Mouse (Mus musculus): Measurements from ENCODE around the gene Cdh3.

Gene Cdh3

DNA sequence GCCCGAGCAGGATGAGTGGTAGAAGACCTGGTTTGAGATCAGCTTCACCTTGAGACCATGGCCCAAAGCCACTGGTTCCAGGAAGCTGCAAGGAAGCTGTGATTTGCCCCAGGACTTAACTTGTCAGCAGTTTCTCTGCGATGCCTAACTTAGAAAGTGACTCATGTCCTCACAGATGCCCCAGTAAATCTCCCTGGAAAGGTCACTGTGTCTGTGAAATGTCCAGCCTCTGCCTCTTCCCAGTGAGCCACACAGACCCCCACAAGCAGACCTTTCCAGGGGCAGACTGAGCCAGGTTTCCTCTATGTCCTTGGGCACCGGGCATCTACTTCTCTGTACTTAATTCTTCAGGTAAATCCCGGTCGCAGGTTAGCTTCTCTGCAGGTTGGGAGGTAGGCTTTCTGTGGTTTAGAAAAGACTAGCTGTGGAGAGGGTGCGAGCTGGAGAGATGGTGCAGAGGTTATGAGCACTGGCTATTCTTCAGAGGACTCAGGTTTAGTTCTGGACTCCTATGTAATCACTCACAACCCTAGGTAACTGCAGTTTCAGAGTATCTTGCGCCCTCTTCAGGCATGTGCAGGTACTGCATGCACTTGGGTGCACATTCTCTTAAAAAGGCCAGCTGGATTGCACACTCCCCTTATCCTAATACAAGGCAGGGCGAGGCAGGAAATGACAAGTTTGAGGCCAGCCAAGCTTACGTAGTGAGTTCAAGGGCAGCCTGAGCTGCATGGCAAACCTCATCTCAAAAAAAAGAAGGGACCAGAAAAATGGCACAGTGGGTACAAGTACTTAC, 16.7 kb downstream of the Cdh3 start:
- in situ Hi-C loops (cut with MboI, MseI): loop anchor here (5.0 kb wide), 1 partner anchor 110 kb away; the partner anchor contains the start of gene Zfp90

DNA sequence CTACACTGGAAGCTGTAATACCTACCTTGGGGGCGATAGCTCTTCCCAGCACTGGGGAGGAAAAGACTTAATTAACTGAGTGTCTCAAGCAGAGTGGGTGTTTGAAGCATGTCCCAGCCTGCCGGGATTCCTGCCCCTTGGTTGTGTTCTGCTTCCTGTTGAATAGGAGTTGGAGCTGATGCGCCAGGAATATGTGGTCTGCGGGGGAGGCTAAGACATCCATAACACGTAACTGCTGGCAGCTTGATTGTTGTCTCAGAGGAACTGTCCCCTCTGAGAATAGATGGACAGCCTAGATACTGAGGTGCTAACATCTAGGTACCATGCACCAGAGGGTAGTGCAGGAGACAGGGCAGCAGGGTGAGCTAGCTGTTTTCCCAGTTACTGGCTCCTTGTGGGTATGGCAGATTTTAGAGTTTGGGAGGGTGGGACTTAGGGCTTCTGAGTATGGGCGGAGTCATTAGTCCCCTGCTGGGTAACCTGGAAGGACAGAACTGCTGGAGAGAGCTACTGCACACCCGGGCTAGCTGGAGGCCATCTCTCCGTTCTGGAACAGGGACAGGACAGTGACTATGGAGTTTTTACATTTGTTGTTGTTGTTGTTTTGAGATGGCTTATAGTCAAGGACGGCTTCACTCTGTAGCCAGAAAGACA, 18.0 kb downstream of the Cdh3 start:
- in situ Hi-C loops (cut with MboI, MseI): loop anchor here (5.0 kb wide), 1 partner anchor 111 kb away; the partner anchor contains the start of gene Zfp90

DNA sequence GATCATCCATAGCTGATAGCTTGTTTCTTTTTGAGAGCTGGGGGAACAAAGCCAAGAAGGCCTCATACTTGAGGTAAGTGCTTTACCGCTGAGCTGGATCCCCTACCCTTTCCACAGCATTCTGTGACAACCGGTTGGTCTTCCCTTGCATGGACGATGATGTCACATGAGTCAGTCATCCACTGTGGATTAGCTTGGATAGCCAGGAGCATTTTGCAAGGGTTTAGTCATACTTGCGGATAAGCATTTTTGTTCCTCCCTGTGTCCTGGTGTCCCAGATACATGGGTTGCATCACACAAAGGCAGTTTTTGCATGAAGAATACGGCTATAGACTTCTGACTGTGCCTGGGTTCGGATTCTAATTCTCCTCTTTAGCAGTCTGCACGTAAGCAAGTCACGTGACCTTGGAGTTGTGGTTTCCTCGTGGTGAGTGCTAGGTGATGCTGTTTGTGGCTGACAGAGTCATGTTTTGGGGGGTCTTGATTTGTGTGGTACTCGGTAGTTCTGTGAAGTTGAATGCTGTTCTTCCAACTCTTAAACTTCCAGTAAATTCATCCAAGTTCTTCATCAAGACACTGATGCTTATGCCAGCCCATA, 19.3 kb downstream of the Cdh3 start:
- in situ Hi-C loops (cut with MboI, MseI): loop anchor here (5.0 to 10.0 kb wide), 2 partner anchors 113 to 1975 kb away; partner anchors contain the start of gene Zfp90

DNA sequence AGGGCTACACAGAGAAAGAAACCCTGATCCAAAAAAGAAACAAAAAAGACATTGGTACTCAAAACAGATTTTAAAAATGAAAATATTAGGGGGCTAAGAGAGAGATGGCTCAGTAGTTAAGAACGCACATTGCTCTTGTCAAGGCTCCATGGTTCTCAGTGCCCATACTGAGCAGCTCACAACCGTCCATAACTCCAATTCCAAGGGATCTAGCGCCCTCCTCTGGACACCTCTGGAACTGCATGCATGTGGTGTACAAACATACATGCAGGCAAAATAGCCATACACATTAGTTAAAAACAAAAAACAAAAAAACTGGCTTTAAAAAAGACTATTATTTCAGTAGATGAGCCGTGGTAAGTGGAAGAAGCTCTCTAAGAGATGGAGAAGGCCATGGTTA, 19.9 kb downstream of the Cdh3 start:
- in situ Hi-C loops (cut with MboI, MseI): loop anchor here (10.0 kb wide), 1 partner anchor 1976 kb away; no protein-coding TSS in a partner anchor

DNA sequence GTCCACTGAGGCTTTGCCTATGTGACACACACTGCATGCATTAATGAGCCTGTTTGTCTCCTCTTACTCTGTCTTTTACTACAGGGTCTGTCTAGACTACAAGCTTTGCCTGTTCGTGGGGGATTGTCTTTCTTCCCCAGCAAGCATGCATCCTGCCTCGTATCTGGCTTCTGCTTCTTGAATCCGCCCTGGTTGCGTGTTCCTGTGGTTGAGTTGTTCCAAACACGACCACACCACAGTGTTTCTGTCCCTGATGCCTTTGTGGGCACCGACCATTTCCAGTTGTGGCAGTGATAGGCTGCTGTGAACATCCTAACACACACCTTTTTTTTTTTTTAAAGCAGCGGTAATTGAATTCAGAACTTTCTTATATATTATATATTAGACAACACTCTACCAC, 23.0 kb downstream of the Cdh3 start:
- in situ Hi-C loops (cut with MboI, MseI): loop anchor here (10.0 kb wide), 1 partner anchor 1979 kb away; no protein-coding TSS in a partner anchor

DNA sequence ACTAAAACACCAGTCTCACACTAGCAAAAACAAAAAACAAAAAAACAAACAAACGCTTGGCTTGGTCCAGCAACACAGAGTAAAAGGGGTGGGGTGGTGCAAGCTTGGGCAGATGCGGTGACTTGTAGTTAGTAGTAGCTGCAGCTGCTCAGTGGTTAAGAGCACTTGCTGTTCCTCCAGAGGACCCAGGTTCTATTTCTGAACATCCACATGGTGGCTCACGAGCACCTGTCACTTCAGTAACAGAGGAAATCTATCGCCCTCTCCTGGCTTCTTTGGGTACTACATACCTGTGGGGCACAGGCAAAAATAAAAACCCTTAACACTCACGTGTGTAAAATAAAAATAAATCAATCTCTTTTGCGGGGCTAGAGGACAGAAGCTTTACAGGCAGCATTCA, 23.8 kb downstream of the Cdh3 start:
- in situ Hi-C loops (cut with MboI, MseI): loop anchor here (10.0 kb wide), 1 partner anchor 1980 kb away; no protein-coding TSS in a partner anchor

DNA sequence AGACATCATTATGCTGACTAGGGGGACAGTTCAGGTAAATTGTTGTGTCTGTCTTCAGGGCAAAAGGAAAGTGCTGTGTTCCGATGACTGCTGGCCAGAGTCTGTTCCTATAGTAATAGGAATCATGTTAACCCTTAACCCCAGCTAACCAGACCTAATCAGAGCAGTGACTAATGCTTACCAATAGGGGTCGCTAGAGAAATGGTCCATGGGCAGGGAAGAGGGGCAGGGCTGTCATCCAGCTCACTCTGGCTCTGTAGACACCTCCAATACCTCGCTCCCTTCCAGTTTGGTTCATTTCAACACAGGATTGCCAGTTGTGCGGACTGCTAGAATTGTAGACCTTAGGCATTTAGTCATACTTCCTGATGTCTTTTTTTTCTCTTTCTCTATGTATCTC, 24.8 kb downstream of the Cdh3 start:
- in situ Hi-C loops (cut with MboI, MseI): loop anchor here (10.0 kb wide), 1 partner anchor 1981 kb away; no protein-coding TSS in a partner anchor

DNA sequence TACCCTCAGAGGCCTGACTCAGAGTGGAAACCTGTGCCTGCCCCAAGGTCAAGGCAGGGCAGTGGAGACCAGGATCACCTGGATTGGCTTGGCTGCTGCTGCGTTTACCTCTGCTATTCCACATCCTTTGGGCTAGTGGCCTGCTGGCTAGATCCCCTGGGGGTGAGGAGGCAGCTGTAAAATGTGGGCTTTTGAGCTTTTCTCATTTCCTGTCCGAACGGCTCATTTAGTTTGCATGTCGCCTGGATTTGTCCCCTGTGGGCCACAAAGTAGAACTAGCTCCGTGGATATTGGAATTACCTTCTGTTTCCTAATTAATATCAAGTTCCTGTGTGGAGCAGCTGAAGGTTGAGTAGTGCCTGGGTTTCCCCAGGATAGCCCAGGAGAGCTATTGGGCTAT, 28.5 kb downstream of the Cdh3 start:
- in situ Hi-C loops (cut with MboI, MseI): loop anchor here (10.0 kb wide), 1 partner anchor 1984 kb away; no protein-coding TSS in a partner anchor

DNA sequence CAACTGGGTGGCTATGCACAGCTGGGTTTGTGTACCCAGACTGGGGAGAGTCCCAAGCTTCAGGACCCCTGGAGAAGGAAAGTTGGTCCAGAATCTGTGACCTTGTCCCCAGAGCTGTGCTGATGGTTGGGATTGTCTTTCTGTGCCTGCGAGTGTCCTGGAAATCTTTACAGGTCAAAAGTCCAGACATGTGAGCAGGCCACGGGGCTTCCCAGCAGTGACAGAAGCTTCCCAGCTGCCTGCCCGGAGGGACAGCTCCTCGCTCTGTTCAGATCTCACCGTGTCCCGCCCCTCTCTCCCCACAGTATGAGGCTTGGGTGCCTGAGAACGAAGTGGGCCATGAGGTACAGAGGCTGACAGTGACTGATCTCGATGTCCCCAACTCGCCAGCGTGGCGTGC, 30.3 kb downstream of the Cdh3 start:
- in situ Hi-C loops (cut with MboI, MseI): loop anchor here (5.0 kb wide), 1 partner anchor 94 kb away; no protein-coding TSS in a partner anchor

DNA sequence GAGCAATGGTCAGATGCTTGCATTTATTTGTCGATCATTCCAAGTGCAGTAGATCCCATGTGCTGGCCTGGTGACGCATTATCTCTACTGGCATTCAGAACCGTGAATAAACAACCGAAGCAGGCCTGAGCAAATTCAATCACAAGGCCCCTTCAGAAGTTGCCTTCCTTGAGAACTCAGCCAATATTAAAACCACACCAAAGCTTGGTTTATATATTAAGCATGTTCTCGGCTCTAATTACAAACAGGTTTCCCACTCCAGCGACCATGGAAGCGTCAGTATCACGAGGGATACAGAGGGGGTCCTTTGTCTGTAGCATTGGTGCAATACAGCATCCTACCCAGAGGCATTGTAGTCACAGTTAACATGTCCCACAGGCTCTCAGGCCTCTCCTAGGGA, 32.4 kb downstream of the Cdh3 start:
- in situ Hi-C loops (cut with MboI, MseI): loop anchor here (5.0 kb wide), 1 partner anchor 96 kb away; no protein-coding TSS in a partner anchor

DNA sequence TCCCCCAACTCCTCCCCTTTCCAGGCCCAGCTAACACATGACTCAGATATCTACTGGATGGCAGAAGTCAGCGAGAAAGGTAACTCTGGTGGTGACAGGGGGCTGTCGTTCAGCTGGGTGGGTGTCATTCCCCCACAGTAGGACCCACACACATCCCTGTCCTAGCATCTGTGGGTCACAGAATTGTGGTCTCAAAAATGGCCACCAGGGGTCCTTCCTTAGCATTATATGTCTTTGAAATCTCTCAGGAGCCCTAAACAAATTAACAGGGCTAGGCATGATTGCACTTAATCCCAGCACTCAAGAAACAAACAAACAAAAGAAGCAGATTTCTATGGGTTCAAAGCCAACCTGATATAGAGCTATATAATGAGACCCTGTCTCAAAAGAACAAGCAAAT, 34.5 kb downstream of the Cdh3 start:
- in situ Hi-C loops (cut with MboI, MseI): no loop called here

DNA sequence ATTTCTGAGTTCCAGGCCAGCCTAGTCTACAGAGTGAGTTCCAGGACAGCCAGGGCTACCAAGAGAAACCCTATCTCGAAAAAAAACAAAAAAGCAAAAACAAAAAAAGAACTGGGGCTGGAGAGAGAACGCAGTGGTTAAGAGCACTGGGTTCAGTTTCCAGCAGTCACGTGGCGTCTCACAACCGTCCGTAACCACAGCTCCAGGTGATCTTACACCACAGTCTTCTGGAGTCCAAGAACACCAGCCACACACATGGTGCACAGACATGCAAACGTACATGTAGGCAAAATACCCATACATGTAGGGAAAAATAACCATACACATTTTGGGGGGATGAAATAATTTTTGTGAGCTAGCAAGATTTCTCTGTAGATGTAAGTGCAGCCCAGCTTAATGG, 36.1 kb downstream of the Cdh3 start:
- in situ Hi-C loops (cut with MboI, MseI): no loop called here

DNA sequence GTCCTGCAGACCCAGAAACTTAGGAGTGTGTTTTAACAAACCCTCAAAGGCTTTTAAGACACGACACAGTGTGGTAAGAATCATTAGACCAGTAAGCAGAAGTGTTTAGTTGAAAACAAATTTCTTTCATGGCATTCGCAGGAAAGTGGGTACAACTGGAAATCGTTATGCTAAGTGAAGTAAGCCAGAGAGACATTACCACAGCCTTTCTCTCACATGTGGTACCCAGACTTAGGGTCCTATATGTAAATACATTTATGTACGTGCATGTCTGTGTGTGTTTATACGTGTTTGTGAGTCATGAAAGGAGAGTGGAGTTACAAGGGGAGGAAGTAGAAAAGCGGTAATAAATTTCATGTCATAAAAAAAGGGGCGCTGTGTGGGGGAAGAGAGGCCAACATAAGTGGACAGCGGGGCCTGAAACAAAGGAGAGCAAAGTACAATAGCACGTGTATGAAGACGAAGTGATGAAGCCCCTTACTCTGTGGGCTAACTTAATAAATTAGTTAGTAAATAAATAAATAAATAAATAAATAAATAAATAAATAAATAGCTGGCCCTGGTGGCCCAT, 37.8 kb downstream of the Cdh3 start:
- in situ Hi-C loops (cut with MboI, MseI): no loop called here

DNA sequence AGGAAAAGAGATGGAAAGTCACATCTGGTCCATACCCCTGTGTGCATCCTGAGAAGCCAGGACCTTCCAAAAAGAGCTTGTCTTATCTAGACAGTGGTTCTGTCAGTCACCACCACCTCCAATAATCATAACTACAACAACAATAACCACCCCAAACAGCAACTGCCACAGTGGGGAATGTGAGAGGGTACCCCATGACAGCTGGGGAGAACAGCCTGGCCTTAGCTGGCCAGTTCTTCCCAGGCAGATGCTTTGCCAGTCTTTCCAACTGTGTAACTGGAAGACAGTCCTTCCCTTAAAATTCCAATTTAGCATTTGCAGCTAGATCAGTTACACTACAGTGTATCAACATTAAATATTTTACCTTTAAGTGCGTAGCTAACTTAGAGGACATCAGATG, 40.2 kb downstream of the Cdh3 start:
- in situ Hi-C loops (cut with MboI, MseI): no loop called here

DNA sequence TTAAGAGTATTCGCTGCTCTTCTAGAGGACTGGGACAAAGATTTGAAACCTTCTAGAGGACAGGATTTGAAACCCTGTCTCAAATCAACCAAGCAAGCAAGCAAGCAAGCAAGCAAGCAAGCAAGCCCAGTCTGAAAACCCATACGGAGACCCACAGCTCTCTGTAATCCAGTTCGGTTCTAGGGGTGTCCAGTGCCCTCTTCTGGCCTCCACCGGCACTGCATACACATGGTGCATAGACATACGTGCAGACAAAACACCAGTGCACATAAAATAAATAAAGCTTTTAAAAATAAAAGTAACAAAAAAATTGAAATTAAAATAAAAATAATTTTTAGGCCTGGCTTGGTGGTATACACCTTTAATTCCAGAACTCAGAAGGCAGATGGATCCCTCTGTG, 43.3 kb downstream of the Cdh3 start:
- in situ Hi-C loops (cut with MboI, MseI): no loop called here

DNA sequence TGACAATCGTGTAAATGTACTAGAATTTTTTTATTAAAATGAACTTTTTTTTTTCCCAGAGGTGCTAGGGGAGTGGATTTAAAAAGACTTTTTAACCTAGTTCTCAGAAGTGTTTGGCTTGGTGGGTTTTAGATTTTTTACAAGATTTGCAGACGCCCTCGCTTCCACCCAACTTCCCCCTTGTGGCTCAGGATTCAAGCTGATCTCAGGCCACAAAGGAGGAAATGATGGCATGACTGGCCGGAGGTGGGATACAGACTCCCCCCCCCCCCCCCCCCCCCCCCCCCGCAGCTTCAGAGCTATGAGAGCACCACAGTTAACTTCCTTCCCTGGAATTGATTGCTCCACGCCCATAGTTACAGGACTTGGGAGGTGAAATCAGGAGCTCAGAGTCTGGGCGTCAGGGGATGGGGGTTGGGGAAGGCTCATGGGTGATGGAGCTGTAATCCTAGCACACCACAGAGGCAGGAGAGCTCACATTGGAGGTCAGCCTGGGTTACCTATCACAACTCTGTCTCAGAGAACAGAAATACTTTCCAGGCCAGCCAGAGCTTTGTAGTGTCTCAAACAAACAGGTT, 45.5 kb downstream of the Cdh3 start:
- in situ Hi-C loops (cut with MboI, MseI): no loop called here

DNA sequence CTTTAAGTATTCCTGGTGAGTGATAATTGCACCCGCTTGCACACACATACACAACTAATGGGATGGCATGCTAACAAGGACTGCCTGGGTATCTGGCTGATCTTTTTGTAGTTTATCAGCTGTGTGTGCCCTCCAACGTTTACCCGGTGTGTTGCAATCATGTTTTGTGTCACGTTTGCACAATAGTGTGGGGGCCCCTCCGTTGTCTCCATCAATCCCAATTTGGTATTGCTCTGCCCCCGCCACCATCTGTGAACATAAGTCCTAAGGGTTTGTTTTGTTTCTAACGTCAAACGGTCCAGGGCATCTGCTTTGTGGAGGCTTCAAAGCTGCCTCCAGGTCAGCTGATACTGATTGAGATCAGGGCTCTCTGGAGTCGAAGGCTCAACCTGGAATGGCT, 49.2 kb downstream of the Cdh3 start:
- in situ Hi-C loops (cut with MboI, MseI): loop anchor here (5.0 kb wide), 1 partner anchor 87 kb away; no protein-coding TSS in a partner anchor

DNA sequence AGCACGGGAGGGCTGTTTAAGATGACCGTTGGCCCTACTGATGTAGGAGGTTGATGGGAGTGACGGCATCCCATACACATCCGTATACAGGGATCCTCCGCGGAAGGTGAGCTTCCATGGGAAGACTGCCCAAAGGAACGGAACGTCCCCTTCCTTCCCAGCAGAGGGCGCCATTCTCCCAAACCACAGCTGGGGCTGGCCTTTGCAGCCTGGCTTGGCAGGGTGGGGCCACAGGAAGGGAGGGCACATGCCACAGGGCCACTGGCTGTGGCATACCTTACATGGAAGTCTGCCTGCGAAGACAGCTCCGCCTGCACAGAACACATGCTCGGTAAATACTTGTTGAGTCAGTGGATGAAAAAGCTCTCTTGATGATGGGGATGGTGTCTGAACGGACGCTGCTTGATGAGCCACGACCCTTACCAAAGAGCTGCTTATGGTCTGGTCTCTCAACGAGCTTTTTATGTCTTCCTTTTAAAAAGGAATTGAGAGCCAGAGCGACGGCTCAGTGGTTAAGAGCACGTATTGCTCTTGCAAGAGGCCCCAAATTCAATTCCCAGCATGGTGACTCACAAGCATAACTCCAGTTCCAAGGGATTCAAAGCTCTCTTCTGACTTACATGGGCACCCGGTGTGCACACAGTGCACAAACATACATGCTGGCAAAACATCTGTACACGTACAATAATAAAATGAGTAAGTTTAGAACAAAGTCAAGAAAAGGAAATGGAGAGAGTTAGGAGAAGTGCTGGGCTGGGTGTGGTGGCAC, 50.6 kb downstream of the Cdh3 start:
- in situ Hi-C loops (cut with MboI, MseI): loop anchor here (5.0 kb wide), 1 partner anchor 86 kb away; no protein-coding TSS in a partner anchor

DNA sequence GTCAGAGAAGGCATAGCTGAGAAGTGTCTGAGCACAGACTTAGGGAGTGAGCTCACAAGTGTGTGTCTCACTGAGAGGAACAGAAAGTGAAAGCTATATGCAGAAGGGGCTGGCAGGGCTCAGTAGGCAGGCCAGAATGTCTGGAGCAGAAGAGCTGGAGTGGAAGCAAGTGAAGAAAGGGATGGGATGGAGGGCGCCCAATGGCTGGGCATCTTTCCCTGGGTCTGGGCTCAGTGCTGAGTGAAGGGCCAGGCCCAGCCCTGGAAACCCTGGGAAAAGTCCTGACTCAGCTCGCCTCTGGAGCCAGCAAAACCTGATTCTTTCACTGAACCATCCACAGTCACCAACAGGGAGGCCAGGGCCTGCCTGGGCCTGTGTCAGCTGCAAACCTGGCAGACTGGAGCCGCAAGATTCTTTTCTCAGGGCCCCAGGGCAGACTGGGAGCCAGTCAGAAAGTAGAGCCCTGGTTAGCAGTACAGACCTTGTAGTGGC, 53.0 kb downstream of the Cdh3 start:
- in situ Hi-C loops (cut with MboI, MseI): loop anchor here (5.0 kb wide), 1 partner anchor 84 kb away; no protein-coding TSS in a partner anchor

DNA sequence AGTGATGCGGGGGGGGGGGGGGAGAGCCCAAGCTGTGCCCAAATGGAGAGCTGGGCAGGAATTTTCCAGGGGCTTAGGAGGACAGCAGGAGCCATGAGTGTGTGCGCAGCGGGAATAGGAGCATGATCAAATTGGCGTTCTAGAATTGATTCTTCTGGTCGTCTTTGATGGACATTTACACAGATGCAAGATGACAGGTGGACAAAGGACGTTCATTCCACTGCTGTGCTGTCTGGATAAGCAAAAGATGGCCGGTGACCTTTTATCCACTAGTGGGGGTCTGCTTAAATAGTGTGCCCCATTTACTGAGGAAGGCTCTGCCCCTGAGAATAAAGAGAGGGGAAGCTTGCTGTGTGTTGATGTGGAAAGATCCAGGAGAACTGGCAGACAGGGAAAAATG, 58.3 kb downstream of the Cdh3 start:
- in situ Hi-C loops (cut with MboI, MseI): no loop called here

All from T-helper 1 cell (primary cell).